Mouse (Mus musculus) neural tube, embryonic 15.5 days (tissue): ENCODE results near the gene Golph3l. TPM values are rescaled to one million over a fixed set of nuclear protein-coding genes. Genes with fewer than 3 reads are reported as not detected.

Experiments
- ATAC-seq: fragments of 200-750 bp; cut with Nextera tagmentation; 2 replicates; pipeline ENCODE4 v1.8.0; 2017; ENCODE audit warnings: mild to moderate bottlenecking, moderate TSS enrichment, moderate library complexity; ENCODE audit not compliant: low FRiP score
- H3K27ac ChIP-seq: fragments of 300-500 bp; sonication (generic); replicated peaks from 2 replicates; pipeline ENCODE4 v1.5.1; 2015; ENCODE audit warnings: mild to moderate bottlenecking, inconsistent platforms
- H3K27me3 ChIP-seq: fragments of 300-500 bp; sonication (generic); replicated peaks from 2 replicates; pipeline ENCODE4 v1.6.1; 2015; ENCODE audit warnings: inconsistent platforms
- H3K36me3 ChIP-seq: fragments of 300-500 bp; sonication (generic); 2 replicates; pipeline ENCODE4 v1.6.1; 2015; ENCODE audit warnings: inconsistent platforms
- H3K4me1 ChIP-seq: fragments of 300-500 bp; sonication (generic); 2 replicates; pipeline ENCODE4 v1.6.1; 2015; ENCODE audit warnings: inconsistent platforms
- H3K4me2 ChIP-seq: fragments of 300-500 bp; sonication (generic); 2 replicates; pipeline ENCODE4 v1.6.1; 2015; ENCODE audit warnings: inconsistent platforms, mild to moderate bottlenecking, moderate library complexity
- H3K4me3 ChIP-seq: fragments of 300-500 bp; sonication (generic); replicated peaks from 2 replicates; pipeline ENCODE4 v1.5.1; 2015; ENCODE audit warnings: mild to moderate bottlenecking, inconsistent platforms
- H3K9ac ChIP-seq: fragments of 300-500 bp; sonication (generic); replicated peaks from 2 replicates; pipeline ENCODE4 v1.6.1; 2015; ENCODE audit warnings: mild to moderate bottlenecking, inconsistent platforms
- H3K9me3 ChIP-seq: fragments of 300-500 bp; sonication (generic); replicated peaks from 2 replicates; pipeline ENCODE4 v1.6.1; 2016; ENCODE audit warnings: inconsistent platforms
- WGBS: fragments of 180-500 bp; shearing (Covaris S2); methylation state at CpG from one replicate; pipeline ENCODE4 v1.1.7; 2015; ENCODE audit warnings: mixed read lengths; 5-methylcytosine and 5-hydroxymethylcytosine counted together
- polyA plus RNA-seq: library from polyadenylated mRNA; unstranded; fragments of >200 nt; fragmentation: Nextera tagmentation; extraction: Ambion mirVana; gene quantifications from 2 replicates; pipeline ENCODE4 v1.2.1, GENCODE M21; 2015

Golph3l gene
- polyA plus RNA-seq, 1 experiment from 2014 or later, result 24.8 TPM

DNA sequence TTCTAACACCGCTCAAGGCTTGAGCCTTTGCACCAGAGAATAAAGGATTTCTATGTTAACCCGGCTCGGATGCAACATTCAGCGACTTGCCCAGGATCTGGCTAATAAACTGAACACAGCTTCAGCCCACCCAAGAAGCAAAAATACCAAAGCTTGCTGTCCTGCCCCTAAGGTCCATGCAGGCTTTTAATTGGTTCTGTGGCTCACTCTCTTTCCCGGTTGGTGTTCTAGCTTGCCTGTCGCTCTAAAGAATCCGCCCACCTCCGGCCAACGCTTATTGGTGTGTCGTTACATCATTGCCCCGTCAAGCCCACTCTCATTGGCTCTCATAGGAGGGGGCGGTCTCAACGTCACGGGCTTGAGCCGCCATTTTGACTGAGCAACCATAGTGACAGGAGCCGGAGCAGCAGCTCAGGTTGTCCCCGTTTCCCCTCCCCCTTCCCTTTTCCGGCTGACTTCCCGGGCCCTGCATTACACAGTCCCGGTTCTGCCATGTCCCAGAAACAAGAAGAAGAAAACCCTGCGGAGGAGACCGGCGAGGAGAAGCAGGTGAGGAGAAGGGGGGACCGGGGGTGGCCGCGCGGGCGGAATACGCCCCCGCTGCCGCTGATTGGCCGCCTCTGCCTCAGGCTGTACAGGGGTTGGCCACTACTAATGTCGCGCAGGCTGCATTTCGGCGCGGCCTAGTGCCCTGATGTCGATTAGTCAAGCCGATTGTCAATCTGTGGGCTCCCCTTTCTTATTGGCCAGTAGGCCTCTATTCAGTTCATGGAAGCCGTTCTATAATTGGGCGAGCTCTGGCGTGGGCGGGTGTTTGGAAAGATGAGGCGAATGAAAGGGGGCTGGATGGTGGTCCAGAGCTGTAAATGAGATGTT, 36.1 kb downstream of the Golph3l start, which contains the start of gene Ensa:
Gene Ensa, plus strand, starts transcription at position 366 of the 876 bp plus-strand sequence.
- H3K4me2 ChIP-seq, result peak within 1 kb of the TSS; percentile 78
- H3K36me3 ChIP-seq, result peaks cover 35% of the 10 kb centered on the region
- no peaks in the 10 kb centered on the region for H3K9me3 ChIP-seq
- peak within 1 kb of the TSS; percentile 68 for H3K9ac ChIP-seq
- peak within 1 kb of the TSS; percentile 94 for H3K27ac ChIP-seq
- peaks cover 31% of the 10 kb centered on the region for H3K4me1 ChIP-seq
- H3K4me3 ChIP-seq, result peak within 1 kb of the TSS; percentile 67
- WGBS, result under 1% methylated on average over 43 of the region's 44 CpGs
- peak; percentile 99 for ATAC-seq
- no peaks in the 10 kb centered on the region for H3K27me3 ChIP-seq

DNA sequence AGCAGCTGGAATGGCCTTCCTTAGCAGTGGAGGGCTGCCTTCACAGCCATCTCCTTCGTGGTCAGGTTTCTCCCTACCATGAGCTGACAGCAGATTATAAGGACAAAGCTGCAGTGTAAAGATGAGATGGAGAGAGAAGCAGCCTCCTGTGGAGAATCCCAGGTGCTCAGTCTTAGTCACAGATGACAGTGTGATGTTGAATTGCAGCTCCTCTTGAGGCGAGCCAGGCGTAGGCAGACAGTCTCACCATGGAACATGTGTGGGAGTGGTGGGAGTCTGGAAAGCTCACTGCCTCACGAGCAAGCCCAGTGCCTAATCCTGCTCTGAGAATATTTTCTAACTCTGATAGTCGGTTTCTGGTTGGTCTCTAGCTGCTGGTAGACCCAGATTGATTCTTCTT, 39.0 kb downstream of the Golph3l start:
- H3K27ac ChIP-seq, result no peak overlapping the region
- no peak overlapping the region for H3K4me2 ChIP-seq
- ATAC-seq, result no peak
- peaks cover 31% of the 10 kb centered on the region for H3K4me1 ChIP-seq
- H3K27me3 ChIP-seq, result no peaks in the 10 kb centered on the region
- H3K4me3 ChIP-seq, result no peak overlapping the region
- no peaks in the 10 kb centered on the region for H3K9me3 ChIP-seq
- H3K36me3 ChIP-seq, result peaks cover 59% of the 10 kb centered on the region
- 0 out of 2 replicates have a peak overlapping the region, but pooled peaks have one; percentile 22 for H3K9ac ChIP-seq
- WGBS, result 93% methylated on average over 5 of the region's 5 CpGs

DNA sequence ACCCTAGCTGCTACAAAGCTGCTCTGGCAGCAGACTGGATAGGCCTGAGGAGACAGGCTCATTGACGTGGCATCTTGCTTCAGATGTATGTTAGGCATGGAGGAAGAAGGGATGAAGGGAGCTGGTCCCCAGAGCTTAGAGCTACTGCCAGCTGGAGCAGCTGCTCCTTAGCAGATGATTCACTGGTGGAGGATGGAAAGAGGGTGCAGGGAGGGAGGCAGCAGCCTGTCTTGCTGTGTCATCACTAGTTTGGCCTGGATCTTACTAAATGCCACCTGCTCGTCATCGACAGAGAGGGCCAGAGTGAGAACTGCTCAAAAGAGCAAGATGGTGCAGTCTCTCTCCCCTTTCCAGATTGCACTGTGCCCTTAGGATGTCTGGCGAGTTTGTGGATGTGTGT, 41.0 kb downstream of the Golph3l start:
- WGBS, result 79% methylated on average over 4 of the region's 4 CpGs
- H3K27ac ChIP-seq, result no peak overlapping the region
- H3K4me1 ChIP-seq, result peaks cover 28% of the 10 kb centered on the region
- H3K27me3 ChIP-seq, result no peaks in the 10 kb centered on the region
- no peak overlapping the region for H3K4me3 ChIP-seq
- ATAC-seq, result no peak
- no peaks in the 10 kb centered on the region for H3K9me3 ChIP-seq
- no peak overlapping the region for H3K4me2 ChIP-seq
- H3K9ac ChIP-seq, result no peak overlapping the region
- peaks cover 75% of the 10 kb centered on the region for H3K36me3 ChIP-seq

DNA sequence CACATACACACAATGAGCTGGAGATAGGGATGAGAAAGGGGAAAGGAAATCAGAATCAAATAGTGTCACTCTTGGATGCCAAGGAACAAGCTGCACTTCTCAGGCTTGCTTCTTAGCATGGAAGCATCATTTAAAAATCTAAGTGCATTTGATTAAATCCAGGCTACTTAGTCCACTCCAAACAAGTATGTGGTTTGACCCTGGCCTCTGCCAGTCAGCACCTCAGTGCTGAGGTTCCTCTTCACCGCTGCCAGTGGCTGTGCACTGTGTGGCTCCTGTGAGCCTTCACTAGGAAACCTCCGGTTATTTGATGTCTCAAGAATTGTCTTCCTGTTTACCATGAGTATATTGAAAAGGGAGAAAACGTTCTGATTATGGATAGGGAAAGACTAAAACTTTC, 42.1 kb downstream of the Golph3l start:
- H3K27me3 ChIP-seq, result no peaks in the 10 kb centered on the region
- no peaks in the 10 kb centered on the region for H3K9me3 ChIP-seq
- no peak overlapping the region for H3K9ac ChIP-seq
- H3K27ac ChIP-seq, result no peak overlapping the region
- H3K4me1 ChIP-seq, result peaks cover 25% of the 10 kb centered on the region
- 83% methylated on average over 3 of the region's 3 CpGs for WGBS
- H3K4me3 ChIP-seq, result no peak overlapping the region
- no peak for ATAC-seq
- H3K36me3 ChIP-seq, result peaks cover 83% of the 10 kb centered on the region
- no peak overlapping the region for H3K4me2 ChIP-seq

DNA sequence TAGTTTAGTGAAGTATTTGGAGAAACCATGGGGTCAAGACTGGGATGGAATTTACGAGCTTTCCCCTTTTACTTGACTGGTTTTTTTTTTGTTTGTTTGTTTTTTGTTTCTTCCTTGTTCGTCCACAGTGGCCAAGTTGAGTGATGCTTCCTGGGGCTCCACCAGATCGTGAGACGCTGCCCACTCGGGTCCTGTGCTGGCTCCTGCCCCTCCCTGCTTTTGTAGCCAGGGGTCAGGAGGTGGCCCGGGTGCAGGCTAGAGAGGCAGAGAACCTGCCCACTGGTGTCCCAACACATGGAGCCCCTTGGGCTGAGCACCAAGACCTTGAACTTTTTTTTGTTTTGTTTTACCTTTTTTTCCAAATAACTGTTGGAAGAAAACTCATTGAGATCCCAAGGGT, 42.6 kb downstream of the Golph3l start:
- Histone ChIP-seq H3K4me1 (peaks cover 20% of the 10 kb centered on the region), H3K27me3 (no peaks in the 10 kb centered on the region), H3K9ac (no peak overlapping the region), H3K27ac (no peak overlapping the region), H3K4me3 (no peak overlapping the region), H3K9me3 (no peaks in the 10 kb centered on the region), H3K36me3 (peaks cover 83% of the 10 kb centered on the region), H3K4me2 (no peak overlapping the region)
- 77% methylated on average over 6 of the region's 6 CpGs for WGBS
- no peak for ATAC-seq

DNA sequence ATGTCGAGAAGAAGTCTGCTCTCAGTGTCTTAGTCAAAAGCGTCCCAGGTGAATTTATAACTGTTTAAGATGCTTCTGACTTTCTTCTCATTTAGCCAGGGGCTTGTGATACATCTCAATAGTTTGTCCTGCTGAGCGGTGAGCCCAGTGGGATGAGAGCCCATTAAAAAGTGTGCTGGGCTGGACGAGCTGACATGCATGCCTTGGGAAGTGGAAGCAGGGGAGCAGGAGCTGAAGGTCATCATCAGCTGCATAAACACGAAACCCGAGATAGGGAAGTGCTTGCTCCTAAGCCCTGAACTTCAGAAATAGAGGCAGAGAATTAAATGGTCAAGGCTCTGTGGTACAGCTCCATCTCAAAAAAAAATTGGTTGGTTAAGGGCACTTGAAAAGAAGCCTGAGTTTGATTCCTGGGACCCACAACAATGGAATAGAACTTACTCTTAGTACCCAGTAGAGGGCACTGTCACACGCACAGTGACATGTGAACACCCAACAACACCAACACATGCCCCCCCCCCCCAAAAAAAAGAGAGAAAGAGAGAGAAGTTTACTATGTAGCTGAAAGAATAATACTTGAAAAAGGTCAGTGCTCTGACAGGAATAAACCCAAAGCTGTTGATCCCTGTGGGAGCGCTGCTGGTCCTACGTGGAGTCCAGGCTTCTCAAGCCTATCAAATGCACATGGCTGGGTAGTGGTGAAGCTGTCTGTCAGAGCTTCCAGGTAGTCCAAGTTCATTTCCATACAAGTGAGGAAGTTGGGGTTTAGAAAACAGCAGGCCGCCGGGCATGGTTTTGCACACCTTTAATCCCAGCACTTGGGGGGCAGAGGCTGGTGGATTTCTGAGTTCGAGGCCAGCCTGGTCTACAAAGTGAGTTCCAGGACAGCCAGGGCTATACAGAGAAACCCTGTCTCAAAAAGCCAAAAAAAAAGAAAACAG, 44.2 kb downstream of the Golph3l start:
- H3K4me3 ChIP-seq, result no peak overlapping the region
- peaks cover 82% of the 10 kb centered on the region for H3K36me3 ChIP-seq
- H3K27ac ChIP-seq, result no peak overlapping the region
- H3K4me2 ChIP-seq, result no peak overlapping the region
- peaks cover 4% of the 10 kb centered on the region; the same call in 1 of the 2 replicates for H3K4me1 ChIP-seq
- 82% methylated on average over 12 of the region's 12 CpGs for WGBS
- H3K9ac ChIP-seq, result no peak overlapping the region
- H3K9me3 ChIP-seq, result no peaks in the 10 kb centered on the region
- no peaks in the 10 kb centered on the region for H3K27me3 ChIP-seq
- no peak for ATAC-seq

DNA sequence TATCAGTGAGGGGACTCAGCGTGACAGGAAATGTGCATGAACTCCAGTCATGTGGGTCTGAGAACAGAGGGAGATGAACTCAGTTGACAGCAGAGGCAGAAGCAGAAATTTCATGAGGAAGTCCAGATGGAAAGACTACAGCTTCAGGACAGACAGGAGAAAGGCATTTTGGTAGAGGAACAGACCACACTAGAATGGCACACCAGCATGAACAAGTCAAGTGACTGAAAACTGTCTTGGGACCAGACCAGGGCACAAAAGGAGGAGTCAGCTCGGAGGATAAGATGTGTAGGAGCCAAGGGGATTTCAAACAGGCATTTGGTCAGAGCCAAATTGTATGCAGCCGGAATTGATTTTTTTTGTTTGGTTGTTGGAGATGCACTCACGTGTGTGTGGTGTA, 46.9 kb downstream of the Golph3l start:
- H3K4me3 ChIP-seq, result no peak overlapping the region
- H3K27ac ChIP-seq, result no peak overlapping the region
- no peak overlapping the region for H3K4me2 ChIP-seq
- H3K4me1 ChIP-seq, result no peaks in the 10 kb centered on the region
- no peak overlapping the region for H3K9ac ChIP-seq
- ATAC-seq, result no peak
- H3K36me3 ChIP-seq, result peaks cover 65% of the 10 kb centered on the region
- H3K9me3 ChIP-seq, result no peaks in the 10 kb centered on the region
- H3K27me3 ChIP-seq, result no peaks in the 10 kb centered on the region
- 82% methylated on average over 4 of the region's 4 CpGs for WGBS

DNA sequence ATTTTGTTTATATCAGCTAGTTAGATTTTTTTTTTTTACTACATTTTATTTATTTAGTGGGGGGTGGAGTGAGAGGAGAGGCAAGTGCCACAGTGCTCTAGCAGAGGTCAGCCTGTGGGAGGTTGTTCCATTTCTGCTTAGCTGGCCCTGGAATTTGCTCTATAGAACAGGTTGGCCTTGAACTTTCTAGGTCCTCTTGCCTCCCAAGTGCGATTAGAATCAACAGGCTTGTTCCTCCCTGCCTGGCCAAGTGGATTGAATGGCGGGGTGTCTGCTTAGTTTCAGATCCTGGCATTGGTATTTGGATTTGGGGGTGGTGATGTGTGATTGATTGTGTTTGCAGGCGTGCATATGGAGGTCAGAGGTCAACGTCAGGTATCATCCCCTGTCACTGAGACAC, 47.3 kb downstream of the Golph3l start:
- Histone ChIP-seq H3K27me3 (no peaks in the 10 kb centered on the region), H3K36me3 (peaks cover 61% of the 10 kb centered on the region), H3K27ac (no peak overlapping the region), H3K4me1 (no peaks in the 10 kb centered on the region), H3K4me2 (no peak overlapping the region), H3K9ac (no peak overlapping the region), H3K4me3 (no peak overlapping the region), H3K9me3 (no peaks in the 10 kb centered on the region)
- no peak for ATAC-seq
- WGBS, result 87% methylated on average over 4 of the region's 4 CpGs

DNA sequence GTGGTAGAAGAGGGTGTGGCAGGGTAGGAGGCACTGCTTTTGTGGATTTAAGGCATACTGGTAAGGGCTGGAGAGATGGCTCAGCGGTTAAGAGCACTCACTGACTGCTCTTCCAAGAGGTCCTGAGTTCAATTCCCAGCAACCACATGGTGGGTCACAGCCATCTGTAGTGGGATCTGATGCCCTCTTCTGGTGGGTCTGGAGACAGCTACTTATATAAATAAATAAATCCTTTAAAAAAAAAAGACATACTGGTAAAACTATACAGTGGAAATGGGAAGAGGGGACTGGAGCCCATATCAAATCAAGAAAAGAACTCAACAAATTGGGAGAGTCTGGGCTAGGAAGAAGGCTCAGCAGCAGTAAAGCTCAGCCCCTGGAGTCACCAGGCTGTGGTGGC, 51.0 kb downstream of the Golph3l start:
- H3K36me3 ChIP-seq, result peaks cover 30% of the 10 kb centered on the region

DNA sequence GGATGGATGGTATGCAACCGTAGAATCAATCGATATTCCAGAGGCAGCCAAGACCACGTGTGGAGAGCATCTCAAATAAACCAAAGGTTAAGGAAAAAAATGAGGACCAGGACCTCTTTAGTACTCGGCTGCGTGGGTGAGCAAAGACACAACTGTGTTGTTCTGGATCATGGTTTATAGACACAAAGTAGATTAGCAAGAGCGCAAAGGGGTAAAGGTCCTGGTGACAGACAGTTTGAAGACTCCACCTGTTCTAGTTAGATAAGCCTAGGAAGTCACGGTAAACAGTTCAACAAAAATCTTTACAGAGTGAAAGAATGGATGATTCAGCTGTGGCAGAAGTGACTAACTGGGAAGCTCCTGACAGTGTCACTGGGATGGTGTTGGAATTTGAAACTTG, 54.4 kb downstream of the Golph3l start:
- WGBS, result 93% methylated on average over 7 of the region's 7 CpGs
- H3K36me3 ChIP-seq, result peaks cover 7% of the 10 kb centered on the region
- H3K4me2 ChIP-seq, result no peak overlapping the region
- H3K4me1 ChIP-seq, result no peaks in the 10 kb centered on the region
- no peaks in the 10 kb centered on the region for H3K27me3 ChIP-seq
- no peak for ATAC-seq
- no peaks in the 10 kb centered on the region for H3K9me3 ChIP-seq
- no peak overlapping the region for H3K27ac ChIP-seq
- H3K9ac ChIP-seq, result no peak overlapping the region
- no peak overlapping the region for H3K4me3 ChIP-seq

More for the DNA sequence above, 51.0 kb downstream of the Golph3l start:
- no peak overlapping the region for H3K9ac ChIP-seq
- no peaks in the 10 kb centered on the region for H3K9me3 ChIP-seq
- no peak overlapping the region for H3K4me3 ChIP-seq
- H3K27ac ChIP-seq, result no peak overlapping the region
- no peak for ATAC-seq
- 89% methylated on average over 1 of the region's 1 CpGs for WGBS
- H3K4me2 ChIP-seq, result no peak overlapping the region
- H3K27me3 ChIP-seq, result no peaks in the 10 kb centered on the region
- no peaks in the 10 kb centered on the region for H3K4me1 ChIP-seq

DNA sequence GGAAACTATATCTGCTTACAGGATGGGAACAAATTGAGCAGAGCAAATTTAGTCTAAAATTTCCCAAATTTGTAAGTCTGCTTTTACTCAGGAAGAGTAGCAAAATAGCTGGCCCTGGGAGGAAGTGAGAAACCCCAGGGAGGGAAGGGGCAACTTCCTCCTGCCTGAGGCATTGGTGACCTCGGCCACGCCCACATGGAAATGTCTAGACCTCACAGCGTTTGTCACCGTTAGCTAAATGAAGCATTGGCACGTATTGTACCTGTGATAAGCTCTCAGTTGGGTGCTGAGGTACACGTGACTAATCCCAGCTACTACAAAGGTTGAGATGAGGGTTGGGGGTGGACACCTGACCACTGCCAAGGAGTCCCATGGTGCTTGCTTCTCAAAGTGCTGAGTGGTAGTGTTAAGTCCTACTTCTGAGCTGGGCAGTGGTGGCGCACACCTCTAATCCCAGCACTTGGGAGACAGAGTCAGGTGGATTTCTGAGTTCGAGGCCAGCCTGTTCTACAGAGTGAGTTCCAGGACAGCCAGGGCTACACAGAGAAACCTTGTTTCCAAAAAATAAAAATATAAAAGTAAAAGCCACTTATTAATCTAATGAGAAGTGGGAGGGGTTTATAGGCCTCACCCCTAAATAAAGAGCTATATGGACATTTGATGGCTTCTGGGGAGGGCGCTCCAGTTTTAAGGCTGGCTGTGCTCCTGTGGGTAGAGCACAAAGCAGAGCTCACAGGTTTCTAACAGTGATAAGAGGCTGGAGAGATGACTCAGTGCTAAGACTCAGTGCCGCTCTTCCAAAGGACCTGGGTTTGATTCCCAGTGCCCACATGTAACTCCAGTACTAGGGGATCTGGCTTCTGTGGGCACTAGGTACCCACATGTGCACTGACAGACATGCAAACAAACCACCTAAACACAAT, 56.8 kb downstream of the Golph3l start:
- no peak overlapping the region for H3K4me2 ChIP-seq
- H3K4me3 ChIP-seq, result no peak overlapping the region
- H3K9me3 ChIP-seq, result no peaks in the 10 kb centered on the region
- H3K4me1 ChIP-seq, result no peaks in the 10 kb centered on the region
- no peak overlapping the region for H3K27ac ChIP-seq
- 72% methylated on average over 10 of the region's 10 CpGs for WGBS
- ATAC-seq, result no peak
- no peaks in the 10 kb centered on the region for H3K27me3 ChIP-seq
- H3K9ac ChIP-seq, result no peak overlapping the region
- H3K36me3 ChIP-seq, result no peaks in the 10 kb centered on the region
